Mouse (Mus musculus) cerebellum, postnatal 10 days (tissue): ENCODE results near the gene Olfr1269.

ENCODE experiments used
- DNase-seq, 2 experiments: peaks; one replicate each; pipeline ENCODE4 v3.0.0; 2021; ENCODE audit warnings: mixed read lengths in 2 of 2

The Olfr1269 gene

DNA sequence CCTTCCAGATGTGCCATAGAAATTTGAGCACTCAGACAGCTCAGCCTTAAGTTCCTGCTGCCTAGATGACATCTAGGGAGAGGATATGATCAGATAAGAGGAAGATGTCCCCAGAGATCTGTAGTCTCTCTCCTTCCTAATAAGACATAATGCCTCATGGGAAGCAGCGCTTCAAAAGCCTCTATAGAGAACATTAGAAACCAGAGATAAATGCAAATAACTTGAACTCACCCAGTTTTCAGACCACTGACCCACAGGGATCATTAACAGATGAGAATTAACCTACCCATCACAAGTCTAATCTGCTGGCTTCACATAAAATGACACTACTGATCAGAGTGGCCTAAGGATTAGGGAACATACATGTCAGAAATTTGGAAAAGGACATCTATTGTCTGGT, at the start of gene Olfr1269:
Olfr1269 (minus strand) TSS at position 101 of the 400 bp plus-strand sequence.
- no peak for DNase-seq

DNA sequence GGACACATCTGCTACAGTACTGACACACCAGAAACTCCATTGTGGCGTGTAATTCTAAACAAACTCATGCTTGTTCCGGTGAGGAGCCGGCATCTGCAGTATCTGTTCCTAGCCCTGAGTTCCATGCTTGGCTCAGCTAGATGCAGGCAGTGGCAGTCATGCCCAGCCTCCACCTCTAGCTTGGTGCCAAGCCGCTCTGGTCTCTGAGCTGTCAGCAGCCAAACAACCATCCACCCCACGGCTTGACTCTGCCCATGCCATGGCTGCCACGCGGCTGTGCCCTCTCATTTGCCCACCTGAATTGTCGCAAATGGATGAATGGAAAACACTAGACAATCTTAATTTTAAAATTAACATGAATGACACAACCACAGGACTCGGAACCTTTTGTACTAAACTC, 32.7 kb upstream of the Olfr1269 start:
- DNase-seq = peak; percentile 46 to 68

- DNase-seq = no peak
Observed at GRCm38 (mm10) chr2:90152991-90153390, 31.8 kb upstream of the Olfr1269 start, which contains the start of gene Olfr1270. Olfr1270 (minus strand) TSS chr2:90153091.

DNA sequence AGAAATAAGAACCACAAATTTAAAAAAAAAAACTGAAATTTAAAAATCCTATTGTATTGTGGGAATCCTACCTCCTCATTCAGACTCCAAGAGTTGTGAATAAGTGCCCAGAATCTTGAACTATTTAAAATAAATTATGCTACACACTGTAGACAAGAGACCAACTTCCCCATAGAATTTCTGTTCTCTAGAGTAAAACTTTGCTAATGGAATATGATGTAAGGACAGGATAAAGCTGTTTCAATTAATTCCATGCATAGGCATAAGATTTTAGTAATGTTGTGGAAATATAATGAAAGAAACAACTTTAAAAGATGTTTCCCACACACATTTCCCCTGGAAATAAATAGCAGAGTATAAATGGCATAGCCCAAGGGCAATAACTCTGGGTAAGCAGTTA, 21.0 kb upstream of the Olfr1269 start, which contains the start of gene Olfr32:
Olfr32 (minus strand) TSS at position 101 of the 400 bp plus-strand sequence.
- no peak for DNase-seq

GRCm38 (mm10) chr2:90070065-90070464, 51.1 kb downstream of the Olfr1269 start:
- no peak for DNase-seq
